Mouse (Mus musculus): Measurements from ENCODE around the gene Serpina5.
A peak's percentile ranks its signal among the peaks of the same experiment; 100 is the strongest.
"Not testable (repeated sequence)": the region's sequence is repeated elsewhere in the genome, so short reads cannot be mapped to it uniquely, and the experiment has no call there.

Serpina5 gene

GRCm38 (mm10) chr12:104100768-104101167 lies at the start of gene Serpina5:
Serpina5 (plus strand) TSS chr12:104101113.
- no peak for DNase-seq (ENCODE audit: low read depth, low spot score)

- no peak for DNase-seq (ENCODE audit: low read depth, low spot score)
These were observed 46.9 kb upstream of the Serpina5 start for GRCm38 (mm10) chr12:104053995-104054394.

GRCm38 (mm10) chr12:104055755-104056154 lies 45.2 kb upstream of the Serpina5 start:
- no peak for DNase-seq (ENCODE audit: low read depth, low spot score)

- peak; percentile 87 for DNase-seq (ENCODE audit: low read depth, low spot score)
These were observed 43.9 kb upstream of the Serpina5 start for GRCm38 (mm10) chr12:104057050-104057449.

- peak; percentile 66 for DNase-seq (ENCODE audit: low read depth, low spot score)
These were observed 43.4 kb upstream of the Serpina5 start for GRCm38 (mm10) chr12:104057531-104057930.

- no peak for DNase-seq (ENCODE audit: low read depth, low spot score)
These were observed 40.8 kb upstream of the Serpina5 start for GRCm38 (mm10) chr12:104060126-104060525.

- DNase-seq (ENCODE audit: low read depth, low spot score): peak; percentile 83
These were observed 39.1 kb upstream of the Serpina5 start for GRCm38 (mm10) chr12:104061862-104062261.

- DNase-seq (ENCODE audit: low read depth, low spot score): peak; percentile 33
These were observed 36.4 kb upstream of the Serpina5 start for GRCm38 (mm10) chr12:104064532-104064931.

GRCm38 (mm10) chr12:104064996-104065395 lies 35.9 kb upstream of the Serpina5 start:
- DNase-seq (ENCODE audit: low read depth, low spot score): no peak

GRCm38 (mm10) chr12:104066241-104066640 lies 34.7 kb upstream of the Serpina5 start:
- DNase-seq (ENCODE audit: low read depth, low spot score): peak; percentile 71

GRCm38 (mm10) chr12:104067549-104067948 lies 33.4 kb upstream of the Serpina5 start:
- peak; percentile 52 for DNase-seq (ENCODE audit: low read depth, low spot score)

GRCm38 (mm10) chr12:104069620-104070019 lies 31.3 kb upstream of the Serpina5 start:
- DNase-seq (ENCODE audit: low read depth, low spot score): peak; percentile 66

- no peak for DNase-seq (ENCODE audit: low read depth, low spot score)
These were observed 29.2 kb upstream of the Serpina5 start for GRCm38 (mm10) chr12:104071708-104072107.

- DNase-seq (ENCODE audit: low read depth, low spot score): no peak
These were observed 28.6 kb upstream of the Serpina5 start for GRCm38 (mm10) chr12:104072286-104072685.

- no peak for DNase-seq (ENCODE audit: low read depth, low spot score)
These were observed 10.8 kb upstream of the Serpina5 start for GRCm38 (mm10) chr12:104090119-104090518.

- DNase-seq (ENCODE audit: low read depth, low spot score): no peak
These were observed 9.6 kb upstream of the Serpina5 start for GRCm38 (mm10) chr12:104091303-104091702.

- no peak for DNase-seq (ENCODE audit: low read depth, low spot score)
These were observed 4.9 kb downstream of the Serpina5 start for GRCm38 (mm10) chr12:104105847-104106246.

GRCm38 (mm10) chr12:104106919-104107318 lies 6.0 kb downstream of the Serpina5 start:
- DNase-seq (ENCODE audit: low read depth, low spot score): no peak

- no peak for DNase-seq (ENCODE audit: low read depth, low spot score)
These were observed 7.6 kb downstream of the Serpina5 start for GRCm38 (mm10) chr12:104108507-104108906.

- DNase-seq (ENCODE audit: low read depth, low spot score): not testable (repeated sequence)
These were observed 11.4 kb downstream of the Serpina5 start, which contains the start of gene Serpina3a for GRCm38 (mm10) chr12:104112333-104112732. Serpina3a (plus strand) TSS chr12:104112724.

GRCm38 (mm10) chr12:104114921-104115579 lies 14.1 kb downstream of the Serpina5 start:
- no peak for DNase-seq (ENCODE audit: low read depth, low spot score)

- DNase-seq (ENCODE audit: low read depth, low spot score): no peak
These were observed 22.2 kb downstream of the Serpina5 start for GRCm38 (mm10) chr12:104123097-104123496.

- no peak for DNase-seq (ENCODE audit: low read depth, low spot score)
These were observed 23.1 kb downstream of the Serpina5 start for GRCm38 (mm10) chr12:104123996-104124395.

Measured in CD4-positive helper T cell, adult 2 months (primary cell).